Mouse (Mus musculus) ovary, adult 18-20 months (tissue): ENCODE results near the gene Fam155a.
"Not testable (repeated sequence)": the region's sequence is repeated elsewhere in the genome, so short reads cannot be mapped to it uniquely, and the experiment has no call there.

Experiments used
- DNase-seq: peaks from one replicate; pipeline ENCODE4 v3.0.0; 2022; ENCODE audit warnings: low spot score, mixed read lengths

Fam155a gene

DNA sequence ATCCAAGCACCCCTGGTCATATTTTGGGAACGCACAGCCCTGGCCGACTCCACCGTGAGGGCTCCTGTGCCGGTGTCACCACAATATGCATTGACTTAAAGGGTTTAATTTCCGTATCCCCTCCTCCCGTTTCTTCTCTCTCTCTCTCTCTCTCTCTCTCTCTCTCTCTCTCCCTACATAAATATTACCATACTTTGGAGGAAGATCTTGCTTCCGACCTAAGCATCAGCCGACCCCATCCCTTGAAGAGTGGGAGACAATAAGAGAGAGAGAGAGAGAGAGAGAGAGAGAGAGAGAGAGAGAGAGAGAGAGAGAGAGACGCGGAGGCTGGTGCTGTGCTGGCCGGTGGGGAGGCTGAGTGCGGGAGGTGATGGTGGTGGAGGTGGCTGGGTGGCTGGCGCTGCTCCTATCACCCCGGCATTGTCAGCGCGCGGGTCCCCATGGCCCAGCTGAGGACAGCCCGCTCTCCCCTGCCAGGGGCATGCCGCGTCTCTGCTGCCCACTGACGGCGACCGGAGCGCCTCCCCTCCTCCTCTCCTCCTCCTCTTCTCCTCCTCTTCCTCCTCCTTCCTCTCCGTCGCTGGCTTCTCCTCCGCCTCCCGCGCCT is at the start of gene Fam155a:
Gene Fam155a (minus strand): TSS at position 163 of the 607 bp plus-strand sequence.
- DNase-seq, result no peak

DNA sequence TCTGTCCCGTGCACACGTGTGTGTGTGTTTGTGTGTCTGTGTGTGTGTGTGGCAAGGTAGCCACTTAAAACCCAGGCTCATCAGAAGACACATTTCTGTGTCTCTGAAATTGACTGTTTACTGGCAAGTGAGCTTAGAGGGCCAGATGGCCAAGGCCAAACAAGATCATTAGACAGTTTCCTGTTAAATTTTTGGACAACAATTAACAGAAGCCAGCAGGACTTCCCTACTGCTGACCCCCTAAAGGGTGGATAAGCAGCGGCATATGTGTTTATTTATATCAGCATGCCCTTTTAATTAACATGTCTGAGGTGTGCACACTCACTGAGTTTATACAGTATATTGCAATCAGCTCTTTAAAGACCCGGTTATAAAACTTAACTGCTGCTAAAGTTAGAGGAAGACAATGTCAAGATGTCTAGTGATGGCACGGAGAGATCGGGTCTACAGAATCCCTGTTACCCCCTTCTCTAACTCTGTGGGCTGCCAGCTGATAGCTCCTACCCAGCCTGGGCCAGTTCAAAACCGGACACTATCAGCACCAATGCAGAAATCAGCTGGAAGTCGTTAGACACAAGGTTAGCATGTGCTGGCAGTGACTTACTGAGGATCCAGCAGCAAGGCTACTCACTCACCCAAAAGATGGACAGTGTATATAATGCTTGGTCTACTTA is 42.4 kb upstream of the Fam155a start:
- DNase-seq, result no peak

DNA sequence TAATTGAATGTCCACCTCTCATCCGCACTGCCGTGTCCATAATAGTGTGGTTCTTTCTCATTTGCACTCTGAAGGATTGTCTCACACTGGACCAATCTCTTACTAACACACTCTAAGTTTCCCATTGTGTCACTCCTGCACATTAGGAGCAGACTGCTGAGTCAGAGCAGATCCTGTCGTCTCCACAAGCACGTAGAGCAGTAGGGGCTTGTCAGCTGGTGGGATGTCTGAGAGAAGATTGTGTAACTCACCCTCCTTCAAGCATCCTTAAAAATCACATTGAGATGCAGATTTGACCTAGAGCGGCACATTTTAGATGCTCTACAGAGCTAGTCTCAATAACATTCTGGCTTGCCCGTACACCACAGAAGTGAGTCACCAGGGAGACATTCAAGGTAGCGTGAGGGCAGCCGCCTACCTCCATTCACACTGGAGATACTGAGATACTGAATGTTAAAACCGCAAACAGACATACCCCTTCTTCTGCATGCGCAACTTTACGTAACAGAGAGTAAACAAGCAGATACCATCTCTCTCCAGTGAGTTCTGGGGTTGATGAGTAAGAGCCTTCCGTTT is 40.1 kb upstream of the Fam155a start:
- DNase-seq, result no peak

GRCm38 (mm10) chr8:9808596-9808995 is 37.6 kb upstream of the Fam155a start:
- no peak for DNase-seq

DNA sequence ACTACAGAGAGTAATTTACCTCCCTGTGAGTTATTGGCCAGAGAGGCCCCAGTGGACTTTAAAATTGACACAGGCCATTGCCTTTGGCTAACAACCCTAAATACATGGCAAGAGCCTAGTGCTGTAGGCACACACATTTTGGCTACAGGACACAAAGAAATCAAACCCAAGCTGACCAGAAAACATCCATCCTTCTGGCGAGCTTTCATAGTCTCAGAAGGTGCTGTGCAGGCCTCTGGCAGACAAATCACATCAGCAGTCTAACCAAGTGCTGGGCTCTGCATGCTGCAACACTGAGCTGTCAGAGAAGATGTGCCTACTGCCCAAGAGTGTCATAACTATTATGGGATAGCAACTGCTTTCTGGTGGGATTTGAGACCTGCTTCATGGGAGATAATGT is 34.7 kb upstream of the Fam155a start:
- DNase-seq, result no peak

DNA sequence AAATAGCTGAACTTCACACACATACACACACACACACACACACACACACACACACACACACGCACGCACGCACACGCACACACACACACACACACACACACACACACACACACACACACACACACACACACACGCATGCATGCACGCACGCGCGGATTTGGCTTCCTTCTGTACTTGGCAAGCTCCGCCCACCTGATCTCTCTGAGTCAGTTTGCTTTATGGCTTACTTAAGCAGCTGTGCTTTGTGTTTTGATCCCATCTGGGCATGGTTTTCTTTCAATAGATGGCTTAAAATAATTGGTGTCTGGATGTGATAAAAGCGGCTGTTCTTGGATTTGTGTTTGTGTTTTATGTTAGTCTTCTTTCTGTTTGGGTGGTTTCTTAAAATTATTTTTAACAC is 29.4 kb upstream of the Fam155a start:
- DNase-seq, result not testable (repeated sequence)

DNA sequence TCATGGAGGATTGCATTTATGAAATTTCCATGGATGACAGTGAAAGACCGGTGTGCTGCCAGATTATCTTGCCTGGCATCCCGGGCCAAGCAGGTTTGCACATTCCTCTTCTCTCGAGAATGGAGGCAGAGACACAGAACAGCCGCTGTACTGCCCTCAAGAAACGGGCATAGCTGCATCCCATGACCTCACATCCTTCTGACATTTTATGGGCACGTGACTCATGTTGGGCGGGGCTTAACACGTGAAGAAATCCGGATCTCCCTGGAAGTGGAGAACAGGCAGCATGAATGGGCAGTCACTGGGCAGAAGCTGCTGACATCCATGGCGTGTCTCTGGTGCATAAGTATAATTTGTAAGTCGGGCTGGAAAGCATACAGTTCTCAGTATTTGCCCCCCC is 29.0 kb upstream of the Fam155a start:
- no peak for DNase-seq

GRCm38 (mm10) chr8:9797514-9797913 is 26.6 kb upstream of the Fam155a start:
- DNase-seq, result no peak

DNA sequence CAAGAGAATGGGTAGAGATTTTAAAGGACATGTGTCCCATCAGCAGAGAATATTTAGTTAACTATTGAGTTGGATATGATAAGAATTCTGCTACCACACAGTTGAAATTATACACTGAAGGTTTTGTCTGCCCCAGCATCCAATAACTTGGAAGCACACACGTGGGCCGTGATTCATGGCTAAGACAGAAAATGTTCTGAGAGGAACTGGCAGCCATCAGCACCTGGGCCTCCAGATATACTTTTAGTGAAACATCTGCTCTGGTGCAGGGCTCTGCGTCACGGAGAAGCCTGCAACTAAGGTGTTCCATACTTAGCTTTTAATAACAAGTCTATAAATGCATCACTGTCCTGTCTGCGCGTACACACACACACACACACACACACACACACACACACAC is 24.8 kb upstream of the Fam155a start:
- DNase-seq, result no peak

DNA sequence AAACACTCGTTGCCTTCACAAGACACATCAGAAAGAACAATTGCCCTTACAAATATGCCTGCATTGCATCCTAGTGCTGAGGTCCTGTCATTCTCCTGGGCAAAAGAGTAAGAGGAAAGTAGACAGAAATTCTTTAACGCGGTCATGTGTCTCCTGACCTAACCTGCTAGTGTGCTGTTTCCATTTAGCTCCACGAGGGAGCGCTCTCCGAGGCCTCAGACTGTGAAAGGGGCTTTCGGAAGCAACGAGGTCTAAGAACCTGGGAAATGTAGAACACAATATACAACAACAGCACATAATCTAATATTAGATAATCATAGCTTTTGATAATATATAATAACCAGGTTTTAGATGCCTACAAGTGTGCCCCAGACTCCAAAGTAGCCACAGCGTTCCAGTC is 22.4 kb upstream of the Fam155a start:
- DNase-seq, result no peak

DNA sequence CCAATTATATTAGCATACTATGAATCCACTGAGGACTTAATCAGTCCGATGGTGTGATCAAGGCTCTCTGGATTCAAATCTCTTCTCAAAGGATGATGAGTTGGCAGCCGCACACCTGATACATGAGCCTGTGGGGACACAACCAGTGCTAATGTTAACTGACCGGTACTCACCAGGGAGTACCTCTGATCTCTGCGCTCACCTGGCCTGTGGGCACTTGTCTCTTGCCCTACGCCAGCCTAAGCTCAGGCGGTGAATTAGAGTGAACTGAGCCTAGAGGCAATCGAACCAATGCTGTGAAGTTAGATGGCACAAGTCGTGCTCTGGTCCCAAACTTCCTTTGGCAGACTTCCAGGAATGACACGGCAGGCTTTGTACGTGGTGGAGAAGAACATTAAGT is 9.4 kb upstream of the Fam155a start:
- no peak for DNase-seq

- DNase-seq, result no peak
Observed at GRCm38 (mm10) chr8:9778148-9778547, 7.2 kb upstream of the Fam155a start.

- DNase-seq, result no peak
Observed at GRCm38 (mm10) chr8:9776818-9777217, 5.9 kb upstream of the Fam155a start.

DNA sequence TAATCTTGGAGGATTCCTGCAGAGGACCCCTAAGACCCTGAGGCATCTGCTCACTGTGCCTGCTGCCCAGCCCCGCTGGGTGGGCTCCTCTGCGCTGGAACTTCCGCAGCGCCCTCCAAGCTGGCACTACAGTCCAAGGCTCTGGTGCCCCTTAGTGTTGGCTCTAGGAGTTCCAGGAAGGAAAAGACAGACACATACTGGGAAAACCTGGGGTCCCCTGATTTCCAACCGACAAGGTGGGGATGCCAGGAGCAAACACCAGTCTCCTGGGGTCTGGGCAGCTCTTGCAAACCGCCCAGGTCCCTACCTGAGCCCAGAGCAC is 1.5 kb upstream of the Fam155a start:
- no peak for DNase-seq

DNA sequence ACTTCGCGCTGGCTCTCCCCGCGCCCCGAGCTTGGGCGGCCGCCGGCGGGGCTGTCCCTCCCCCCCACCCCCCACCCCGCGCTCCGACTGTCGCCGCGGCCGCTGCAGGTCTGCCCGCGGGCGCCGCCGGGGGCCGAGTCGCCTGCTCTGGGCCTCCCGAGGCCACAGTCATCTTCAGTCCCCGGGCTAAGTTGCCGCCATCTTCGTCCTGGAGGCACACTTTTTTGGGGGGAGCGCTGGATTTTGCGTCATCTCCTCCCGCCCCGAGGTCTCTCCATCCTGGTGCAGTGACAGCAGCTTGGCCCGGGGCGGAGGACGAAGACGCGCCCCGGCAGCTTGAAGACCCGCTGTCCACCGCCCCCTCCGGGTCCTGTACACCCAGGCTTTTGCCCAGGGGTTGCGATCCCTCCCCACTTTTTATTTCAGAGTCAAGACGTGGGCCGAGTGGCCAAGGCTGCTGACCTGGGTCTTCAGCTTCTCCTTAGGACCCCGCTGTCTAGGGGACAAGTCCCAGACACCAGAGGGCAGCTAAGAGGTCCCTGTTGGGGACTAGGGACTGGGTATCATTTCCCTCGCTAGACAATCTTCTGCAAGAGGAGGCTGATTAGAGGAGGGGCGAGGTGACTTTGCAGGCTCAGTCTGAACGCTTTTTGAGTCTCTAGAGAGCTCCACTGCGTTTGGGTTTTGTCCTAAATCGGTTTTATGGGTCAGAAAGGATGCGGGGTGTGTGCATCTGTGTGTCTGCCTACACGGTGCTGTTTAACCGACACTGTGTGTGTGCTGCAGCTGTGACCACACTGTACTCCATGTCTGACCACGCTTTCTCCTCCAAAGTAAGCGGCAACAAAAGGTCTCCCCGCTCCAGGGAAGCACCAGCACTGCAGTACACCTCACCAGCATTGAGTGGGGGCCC is 901 bp upstream of the Fam155a start:
- DNase-seq, result no peak

DNA sequence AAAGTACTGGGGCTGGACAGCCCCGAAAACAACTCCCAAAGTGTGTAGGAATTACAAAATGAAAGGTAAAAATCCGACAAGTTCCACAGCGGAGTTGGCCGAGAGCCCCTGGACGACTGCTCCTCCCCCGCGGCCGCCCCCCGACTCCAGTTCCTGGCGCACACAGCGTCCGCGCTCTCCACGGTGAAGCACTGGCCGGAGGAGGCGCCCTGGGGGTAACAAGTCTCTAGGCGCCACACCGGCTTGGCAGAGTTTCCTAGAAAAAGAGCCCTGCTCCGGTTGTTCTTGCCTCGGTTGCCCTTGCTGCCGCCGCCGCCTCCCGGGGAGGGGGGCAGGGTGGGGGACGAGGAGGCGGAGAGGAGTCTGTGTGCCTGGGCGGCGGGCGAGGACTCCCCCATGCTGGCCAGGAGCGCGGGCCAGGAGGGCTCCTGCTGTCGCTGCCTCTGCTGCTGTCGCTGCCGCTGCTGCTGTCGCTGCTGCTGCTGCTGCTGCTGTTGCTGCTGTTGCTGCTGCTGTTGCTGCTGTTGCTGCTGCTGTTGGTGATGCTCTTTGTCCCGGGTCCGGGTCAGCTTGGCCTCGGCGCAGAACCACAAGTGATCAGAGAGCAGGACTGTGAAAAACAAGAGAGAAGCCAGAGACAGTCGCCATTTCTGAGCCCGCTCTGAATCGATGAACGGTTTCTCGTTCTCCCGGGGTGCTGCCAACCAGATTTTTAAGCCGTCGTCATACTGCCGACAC is 531 bp downstream of the Fam155a start:
- DNase-seq, result no peak

GRCm38 (mm10) chr8:9769061-9769460 is 1.9 kb downstream of the Fam155a start:
- DNase-seq, result peak; percentile 11

- DNase-seq, result no peak
Observed at GRCm38 (mm10) chr8:9735169-9735568, 35.8 kb downstream of the Fam155a start.

DNA sequence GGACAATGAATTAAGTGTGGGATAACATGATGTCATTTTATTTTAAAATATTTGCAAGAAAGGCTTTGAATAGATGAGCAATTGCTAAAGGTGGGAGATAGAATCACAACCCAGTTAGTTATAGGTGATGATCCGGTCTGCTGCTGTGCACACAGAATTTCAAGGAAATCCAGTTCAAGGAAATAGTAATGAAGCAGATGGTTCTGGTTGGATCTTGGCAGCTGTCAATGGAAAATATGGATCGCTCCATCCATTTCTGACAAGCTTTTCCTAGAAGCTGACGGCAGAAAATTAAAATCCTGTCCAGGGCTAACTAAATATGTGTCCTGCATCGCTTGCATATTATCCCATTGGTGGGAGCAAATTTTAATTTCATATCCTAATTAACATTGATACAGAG is 61.2 kb downstream of the Fam155a start:
- no peak for DNase-seq

GRCm38 (mm10) chr8:9707433-9707832 is 63.5 kb downstream of the Fam155a start:
- DNase-seq, result no peak

GRCm38 (mm10) chr8:9694794-9695193 is 76.2 kb downstream of the Fam155a start:
- DNase-seq, result no peak

GRCm38 (mm10) chr8:9692370-9692769 is 78.6 kb downstream of the Fam155a start:
- DNase-seq, result no peak
